Mouse (Mus musculus) heart, adult 2 months (tissue): ENCODE data around the gene Mtmr14. TPM values are rescaled to one million over a fixed set of nuclear protein-coding genes. Genes with fewer than 3 reads are reported as not detected.

Experiments used
- DNase-seq, 2 experiments: peaks; one replicate each; pipeline ENCODE4 v3.0.0; 2021
- H3K27ac ChIP-seq: fragments of 200-600 bp; 2 replicates; pipeline ENCODE4 v1.8.1; 2022
- H3K27me3 ChIP-seq: fragments of 200-500 bp; 2 replicates; pipeline ENCODE4 v1.6.1; 2012; ENCODE audit warnings: mild to moderate bottlenecking, low read length, inconsistent platforms, mixed read lengths; ENCODE audit not compliant: control insufficient read depth, insufficient read depth
- H3K36me3 ChIP-seq: fragments of 200-500 bp; 2 replicates; pipeline ENCODE4 v1.6.1; 2012; ENCODE audit warnings: low read length, inconsistent platforms; ENCODE audit not compliant: control insufficient read depth, insufficient read depth
- H3K4me1 ChIP-seq: fragments of 200-500 bp; 2 replicates; pipeline ENCODE4 v1.6.1; 2011; ENCODE audit warnings: low read length; ENCODE audit not compliant: control insufficient read depth, insufficient read depth
- H3K4me3 ChIP-seq: fragments of 200-600 bp; 2 replicates; pipeline ENCODE4 v1.8.1; 2022
- H3K79me2 ChIP-seq: fragments of 200-500 bp; replicated peaks from 2 replicates; pipeline ENCODE4 v1.6.1; 2012; ENCODE audit warnings: mild to moderate bottlenecking, inconsistent platforms, low read length, moderate library complexity, mixed read lengths; ENCODE audit not compliant: control insufficient read depth, insufficient read depth
- H3K9ac ChIP-seq: fragments of 200-500 bp; 2 replicates; pipeline ENCODE4 v1.6.1; 2012; ENCODE audit warnings: low read depth, mild to moderate bottlenecking, control low read depth, inconsistent platforms, low read length, mixed read lengths
- CTCF ChIP-seq: fragments of 200-600 bp; IDR thresholded peaks from 2 replicates; pipeline ENCODE4 v1.8.1; 2022; ENCODE audit warnings: antibody characterized with exemption, mild to moderate bottlenecking, moderate library complexity
- EP300 ChIP-seq: fragments of 200-500 bp; IDR thresholded peaks from 2 replicates; pipeline ENCODE4 v1.6.1; 2011; ENCODE audit warnings: low read depth, low read length, control low read depth; ENCODE audit not compliant: insufficient read depth
- POLR2A ChIP-seq: fragments of 200-500 bp; IDR thresholded peaks from 2 replicates; pipeline ENCODE4 v1.6.1; 2011; ENCODE audit warnings: mild to moderate bottlenecking, low read depth, low read length, control low read depth; ENCODE audit not compliant: insufficient read depth
- WGBS: fragments of 180-500 bp; shearing (Covaris S2); methylation state at CpG from one replicate; pipeline ENCODE4 v1.1.7; 2018; 5-methylcytosine and 5-hydroxymethylcytosine counted together
- intact Hi-C: fragments of 180-260 bp; cut with DNase I; formaldehyde crosslinking; loops from one replicate; pipeline ENCODE4 v1.15.1; 2025
- polyA plus RNA-seq: library from polyadenylated mRNA; depleted of rRNA; stranded (reverse); fragments of >200 nt; gene quantifications from 2 replicates; pipeline ENCODE4 v1.2.3, GENCODE M21; 2012
- total RNA-seq, 2 experiments: library from RNA; stranded (reverse); gene quantifications; 2 replicates each; pipeline ENCODE4 v1.2.3; 2021

The Mtmr14 gene
- total and polyA plus RNA-seq, 3 experiments: 13.3 to 23.7 (median 15.7) TPM

- Histone ChIP-seq H3K79me2 (no peaks in the 10 kb centered on the region), H3K27me3 (no peaks in the 10 kb centered on the region), H3K36me3 (no peaks in the 10 kb centered on the region), H3K9ac (no peak overlapping the region), H3K27ac (no peak overlapping the region), H3K4me1 (no peaks in the 10 kb centered on the region), H3K4me3 (no peak overlapping the region)
- WGBS: 84% methylated on average over 8 of the region's 8 CpGs
- DNase-seq: no peak
- TF ChIP-seq EP300 (no peak), POLR2A (no peak), CTCF (no peak)
- intact Hi-C loops: no loop called here
Measured at GRCm38 (mm10) chr6:113264429-113264828, 26.8 kb downstream of the Mtmr14 start.

GRCm38 (mm10) chr6:113266996-113267655 lies 29.5 kb downstream of the Mtmr14 start:
- intact Hi-C loops: no loop called here
- WGBS: 85% methylated on average over 7 of the region's 7 CpGs
- no peaks in the 10 kb centered on the region for H3K36me3 ChIP-seq

GRCm38 (mm10) chr6:113267988-113268387 lies 30.3 kb downstream of the Mtmr14 start:
- intact Hi-C loops: no loop called here
- Histone ChIP-seq H3K4me3 (no peak overlapping the region), H3K27me3 (no peaks in the 10 kb centered on the region), H3K9ac (no peak overlapping the region), H3K4me1 (no peaks in the 10 kb centered on the region), H3K27ac (no peak overlapping the region), H3K79me2 (no peaks in the 10 kb centered on the region), H3K36me3 (no peaks in the 10 kb centered on the region)
- 87% methylated on average over 1 of the region's 1 CpGs for WGBS
- DNase-seq: no peak
- TF ChIP-seq POLR2A (no peak), EP300 (no peak), CTCF (no peak)

More at GRCm38 (mm10) chr6:113266996-113267655, 29.5 kb downstream of the Mtmr14 start:
- TF ChIP-seq POLR2A (no peak), EP300 (no peak), CTCF (no peak)
- H3K27me3 ChIP-seq: no peaks in the 10 kb centered on the region
- H3K27ac ChIP-seq: no peak overlapping the region
- H3K4me1 ChIP-seq: no peaks in the 10 kb centered on the region
- H3K4me3 ChIP-seq: no peak overlapping the region
- no peak overlapping the region for H3K9ac ChIP-seq
- H3K79me2 ChIP-seq: no peaks in the 10 kb centered on the region
- no peak for DNase-seq

GRCm38 (mm10) chr6:113272365-113272764 lies 34.7 kb downstream of the Mtmr14 start:
- no peaks in the 10 kb centered on the region for H3K79me2 ChIP-seq
- intact Hi-C loops: no loop called here
- H3K27ac ChIP-seq: no peak overlapping the region
- H3K4me1 ChIP-seq: no peaks in the 10 kb centered on the region
- 88% methylated on average over 3 of the region's 3 CpGs for WGBS
- H3K27me3 ChIP-seq: no peaks in the 10 kb centered on the region
- no peak overlapping the region for H3K9ac ChIP-seq
- no peak for TF ChIP-seq POLR2A
- TF ChIP-seq CTCF: no peak
- no peak for TF ChIP-seq EP300
- H3K36me3 ChIP-seq: no peaks in the 10 kb centered on the region
- H3K4me3 ChIP-seq: no peak overlapping the region
- DNase-seq: no peak

- H3K36me3 ChIP-seq: no peaks in the 10 kb centered on the region
- no peak overlapping the region for H3K27ac ChIP-seq
- H3K79me2 ChIP-seq: no peaks in the 10 kb centered on the region
- H3K4me1 ChIP-seq: no peaks in the 10 kb centered on the region
- no peak overlapping the region for H3K9ac ChIP-seq
- H3K27me3 ChIP-seq: no peaks in the 10 kb centered on the region
- no peak for DNase-seq
- TF ChIP-seq POLR2A (no peak), CTCF (no peak), EP300 (no peak)
- WGBS: 72% methylated on average over 4 of the region's 4 CpGs
- intact Hi-C loops: no loop called here
- no peak overlapping the region for H3K4me3 ChIP-seq
Measured at GRCm38 (mm10) chr6:113276846-113277245, 39.2 kb downstream of the Mtmr14 start.

GRCm38 (mm10) chr6:113281676-113282075 lies 44.0 kb downstream of the Mtmr14 start:
- no peak for DNase-seq
- no peaks in the 10 kb centered on the region for H3K36me3 ChIP-seq
- no peak overlapping the region for H3K9ac ChIP-seq
- TF ChIP-seq EP300 (no peak), CTCF (no peak), POLR2A (no peak)
- H3K27me3 ChIP-seq: peaks cover 9% of the 10 kb centered on the region
- no peak overlapping the region for H3K27ac ChIP-seq
- no peaks in the 10 kb centered on the region for H3K79me2 ChIP-seq
- 69% methylated on average over 6 of the region's 6 CpGs for WGBS
- no peak overlapping the region for H3K4me3 ChIP-seq
- intact Hi-C loops: no loop called here
- no peaks in the 10 kb centered on the region for H3K4me1 ChIP-seq
